Mouse (Mus musculus) skeletal muscle tissue, adult 2 months (tissue): ENCODE measurements around the gene Fshr.
"Not testable (repeated sequence)": the region's sequence is repeated elsewhere in the genome, so short reads cannot be mapped to it uniquely, and the experiment has no call there.

ENCODE experiments used
- DNase-seq: peaks from one replicate; pipeline ENCODE4 v3.0.0-alpha.2; 2012; ENCODE audit warnings: low read depth, low spot score

Gene Fshr

DNA sequence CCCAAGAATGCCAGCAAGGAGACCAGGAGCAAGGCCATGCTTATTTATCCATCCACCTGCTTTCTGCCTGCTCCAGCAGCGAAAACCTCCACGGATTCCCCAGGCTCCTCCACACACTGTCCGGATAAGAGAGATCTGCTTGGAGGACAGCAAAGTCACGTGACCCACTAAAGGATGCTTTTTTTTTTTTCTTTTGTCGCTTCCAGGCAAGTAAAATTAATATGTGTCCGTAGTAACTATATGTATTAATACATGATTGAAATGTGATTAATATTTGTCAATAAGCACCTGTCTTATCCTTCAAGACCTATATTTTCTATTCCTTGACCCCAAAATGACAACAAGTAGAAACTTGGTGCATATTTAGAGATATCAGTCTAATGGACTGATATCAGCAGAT is at the start of gene Fshr:
Gene Fshr (minus strand): TSS at position 101 of the 400 bp plus-strand sequence.
- DNase-seq, result no peak

DNA sequence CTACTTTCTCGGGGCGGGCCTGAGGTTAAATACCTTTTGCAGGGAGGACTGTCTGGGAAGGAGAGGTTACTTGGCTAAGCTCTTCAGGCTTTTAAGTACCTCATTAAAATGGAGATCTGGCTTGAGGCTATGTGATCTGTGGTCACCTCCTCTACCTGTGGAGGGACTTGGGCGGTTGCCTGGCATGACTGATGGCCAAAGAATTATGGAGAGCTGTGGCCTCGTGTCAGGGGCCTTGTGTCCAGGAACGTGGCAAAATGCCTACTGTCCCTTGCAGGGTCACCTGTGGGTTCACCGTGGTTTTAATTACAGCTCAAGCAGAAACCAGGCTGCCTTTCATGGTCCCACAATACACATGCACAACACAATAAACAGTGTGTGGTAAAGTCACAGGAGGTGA is 1.7 kb upstream of the Fshr start:
- no peak for DNase-seq

- no peak for DNase-seq
These were observed 26.9 kb downstream of the Fshr start for GRCm38 (mm10) chr17:89173545-89173944.

GRCm38 (mm10) chr17:89164773-89165172 is 35.7 kb downstream of the Fshr start:
- no peak for DNase-seq

GRCm38 (mm10) chr17:89162475-89162874 is 38.0 kb downstream of the Fshr start:
- DNase-seq, result no peak

GRCm38 (mm10) chr17:89159343-89159742 is 41.1 kb downstream of the Fshr start:
- DNase-seq, result not testable (repeated sequence)

DNA sequence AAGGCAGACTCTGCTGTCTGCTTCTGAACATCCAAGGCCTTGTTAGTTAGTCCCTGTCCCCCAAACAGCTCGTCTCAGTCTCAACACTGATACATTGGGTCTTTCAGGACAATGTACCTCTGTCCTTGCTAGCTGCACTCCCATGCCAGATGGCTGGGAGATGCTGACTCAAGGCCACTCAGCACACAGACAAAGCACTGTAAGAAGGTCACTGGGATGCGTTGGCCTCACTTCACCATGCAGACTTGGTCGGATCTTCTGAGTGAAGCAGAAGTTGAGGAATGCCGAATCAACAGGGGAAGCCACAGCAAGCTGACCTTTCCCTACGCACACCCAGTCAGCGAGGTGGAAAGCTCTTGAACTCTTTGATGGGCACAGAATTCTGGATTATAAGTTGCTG is 55.7 kb downstream of the Fshr start:
- no peak for DNase-seq

- no peak for DNase-seq
These were observed 80.5 kb downstream of the Fshr start for GRCm38 (mm10) chr17:89120023-89120422.

GRCm38 (mm10) chr17:89119250-89119649 is 81.2 kb downstream of the Fshr start:
- DNase-seq, result no peak

- DNase-seq, result no peak
These were observed 86.5 kb downstream of the Fshr start for GRCm38 (mm10) chr17:89113944-89114343.

DNA sequence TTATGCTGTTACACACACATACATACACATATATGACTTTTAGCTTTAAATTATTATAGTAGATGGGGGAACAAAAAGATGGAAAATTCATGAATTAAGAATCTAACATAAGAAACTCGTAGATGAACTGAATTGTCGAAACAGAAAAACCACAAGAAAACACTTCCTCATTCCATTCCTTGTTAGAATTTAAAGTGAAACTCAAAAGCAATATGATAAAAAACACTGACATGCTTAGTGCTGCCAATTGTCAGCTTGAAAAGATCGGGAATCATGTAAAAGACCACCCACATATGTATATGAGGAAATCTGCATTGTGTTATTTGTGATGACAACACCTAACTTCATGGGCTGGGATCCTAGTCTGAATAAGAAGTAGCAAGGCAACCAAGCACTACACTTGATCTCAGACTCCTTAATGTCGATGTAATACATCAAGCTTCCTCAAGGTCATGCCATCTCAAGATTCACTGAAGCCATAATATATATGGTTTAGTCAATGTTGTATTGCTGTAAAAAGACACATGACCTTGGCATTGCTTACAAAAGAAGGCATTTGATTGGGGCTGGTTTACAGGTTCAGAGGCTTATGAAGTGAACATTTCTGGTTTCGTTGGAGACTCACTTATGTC is 99.6 kb downstream of the Fshr start:
- no peak for DNase-seq

DNA sequence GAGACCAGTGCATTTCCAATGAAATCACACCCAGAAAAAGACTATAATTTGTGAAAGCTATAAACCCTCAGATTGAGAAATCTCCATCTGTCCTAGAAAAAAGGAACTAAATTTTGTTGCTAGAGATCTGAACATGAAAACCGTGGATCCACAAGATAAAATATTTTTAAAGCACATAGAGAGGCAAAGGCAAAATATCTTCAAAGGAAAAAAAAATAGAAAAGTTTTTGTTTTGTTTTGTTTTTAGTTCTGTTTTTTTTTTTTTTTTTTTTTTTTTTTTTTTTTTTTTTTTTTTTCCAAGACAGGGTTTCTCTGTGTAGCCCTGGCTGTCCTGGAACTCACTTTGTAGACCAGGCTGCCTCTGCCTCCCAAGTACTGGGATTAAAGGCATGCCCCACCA is 100.7 kb downstream of the Fshr start:
- not testable (repeated sequence) for DNase-seq

GRCm38 (mm10) chr17:89089692-89090475 is 110.6 kb downstream of the Fshr start:
- no peak for DNase-seq

DNA sequence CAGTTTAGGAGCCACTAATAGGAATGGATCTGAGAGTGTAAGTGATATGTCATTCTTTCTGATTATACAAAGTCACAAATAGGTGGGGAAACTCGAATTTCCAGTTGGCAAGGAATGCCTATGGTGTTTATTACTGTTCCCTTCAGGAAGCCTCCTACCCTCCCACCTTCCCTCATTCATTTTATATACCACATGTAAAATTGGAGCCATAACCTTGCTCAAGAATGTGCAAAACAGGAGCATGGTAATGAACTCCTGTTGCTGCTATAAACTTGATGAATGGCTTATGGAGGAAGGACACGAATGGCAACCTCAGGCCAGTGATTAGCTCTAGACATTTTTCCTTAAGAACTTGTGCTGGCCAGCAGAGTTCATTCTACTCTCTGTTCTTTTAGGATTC is 117.6 kb downstream of the Fshr start:
- DNase-seq, result no peak

- no peak for DNase-seq
These were observed 120.8 kb downstream of the Fshr start for GRCm38 (mm10) chr17:89079706-89080105.

DNA sequence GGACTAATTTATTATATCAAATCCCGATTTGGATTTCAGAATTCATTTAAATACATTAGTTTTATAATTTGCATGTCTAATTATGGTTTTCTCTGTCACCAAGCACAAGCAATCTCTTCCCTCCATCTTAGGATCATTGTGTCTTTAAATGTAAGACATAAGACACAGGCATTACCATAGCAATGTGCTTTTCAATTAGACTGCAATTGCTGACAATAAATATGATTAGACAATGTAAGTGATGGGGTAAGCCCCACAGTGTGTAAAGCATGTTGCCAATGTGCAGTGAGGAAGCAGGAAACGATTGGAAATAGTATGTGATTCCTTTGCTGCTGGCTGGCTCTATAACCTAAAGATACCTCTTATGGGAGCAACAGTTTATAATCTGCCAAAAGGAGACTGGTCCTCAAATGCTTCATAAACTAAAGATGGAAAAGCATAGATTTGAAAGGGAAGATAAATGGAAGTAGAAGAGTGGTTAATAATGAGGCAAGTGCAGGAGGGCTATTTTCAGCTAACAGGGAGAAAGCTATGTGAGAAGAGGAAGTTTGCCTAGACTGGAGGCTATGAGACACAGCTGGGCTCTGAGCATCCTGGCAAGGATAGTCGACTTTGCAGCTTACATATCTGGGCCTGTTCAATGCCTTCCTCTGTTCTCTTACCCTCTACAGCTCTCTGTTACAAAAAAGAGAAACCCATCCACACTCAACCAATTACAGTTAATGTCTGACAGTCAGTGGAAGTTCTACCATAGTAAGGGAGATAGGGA is 136.0 kb downstream of the Fshr start:
- DNase-seq, result no peak

DNA sequence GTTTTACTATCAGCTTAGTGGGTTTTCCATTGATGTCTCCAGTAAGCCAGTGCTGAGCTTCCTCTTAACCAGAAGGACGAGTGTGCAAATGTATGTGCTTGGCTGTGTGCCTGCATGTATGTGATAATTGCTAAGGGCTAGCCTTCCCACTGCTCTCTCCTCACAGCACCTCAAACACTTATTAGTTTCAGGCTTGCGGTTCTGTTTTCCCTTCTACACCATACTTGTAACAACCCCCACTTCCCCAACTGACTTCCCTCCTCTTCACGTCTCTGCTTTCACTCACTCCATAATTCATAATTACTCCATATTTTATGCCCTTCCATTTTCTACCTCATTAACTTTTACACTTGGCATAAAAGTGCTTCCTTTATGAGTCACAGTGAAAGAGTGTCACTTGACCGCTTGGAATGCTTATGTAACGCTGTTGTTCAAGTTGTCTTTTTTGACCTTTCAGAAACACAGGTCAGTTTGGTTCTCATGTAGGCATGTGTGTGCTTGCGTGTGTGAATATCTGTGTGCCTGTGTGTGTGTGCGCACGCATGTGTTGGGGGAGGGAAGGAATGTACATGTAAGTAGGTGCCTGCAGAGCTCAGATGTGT is 138.0 kb downstream of the Fshr start:
- no peak for DNase-seq

- no peak for DNase-seq
These were observed 149.4 kb downstream of the Fshr start for GRCm38 (mm10) chr17:89051031-89051563.

DNA sequence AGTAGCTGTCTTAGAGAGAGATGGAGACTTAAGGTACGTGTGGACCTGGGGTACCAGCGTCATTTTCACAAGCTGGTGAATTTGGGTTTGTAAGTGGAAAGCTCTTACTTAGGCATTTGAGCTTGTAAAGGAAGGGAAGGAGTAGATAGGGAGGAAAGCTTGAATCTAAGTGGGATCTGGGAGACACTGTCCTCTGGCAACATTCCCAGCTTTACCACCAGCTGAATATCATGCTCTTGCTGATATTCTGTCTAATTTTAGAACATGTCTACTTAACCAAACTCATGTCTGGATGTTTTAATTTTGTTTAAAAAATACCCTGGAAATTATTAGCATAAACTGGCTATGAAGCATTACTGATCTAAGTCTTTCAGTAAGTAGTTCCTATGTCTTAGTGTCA is 151.4 kb downstream of the Fshr start:
- no peak for DNase-seq

GRCm38 (mm10) chr17:89046016-89046415 is 154.5 kb downstream of the Fshr start:
- DNase-seq, result no peak

- DNase-seq, result no peak
These were observed 163.8 kb downstream of the Fshr start for GRCm38 (mm10) chr17:89036723-89037122.

- DNase-seq, result no peak
These were observed 164.4 kb downstream of the Fshr start for GRCm38 (mm10) chr17:89036049-89036448.
